Mouse (Mus musculus) skeletal muscle tissue, adult 2 months (tissue): Measurements from ENCODE around the gene Fam129c.

Source experiments
- DNase-seq: peaks from one replicate; pipeline ENCODE4 v3.0.0-alpha.2; 2012; ENCODE audit warnings: low read depth, low spot score

Gene Fam129c

DNA sequence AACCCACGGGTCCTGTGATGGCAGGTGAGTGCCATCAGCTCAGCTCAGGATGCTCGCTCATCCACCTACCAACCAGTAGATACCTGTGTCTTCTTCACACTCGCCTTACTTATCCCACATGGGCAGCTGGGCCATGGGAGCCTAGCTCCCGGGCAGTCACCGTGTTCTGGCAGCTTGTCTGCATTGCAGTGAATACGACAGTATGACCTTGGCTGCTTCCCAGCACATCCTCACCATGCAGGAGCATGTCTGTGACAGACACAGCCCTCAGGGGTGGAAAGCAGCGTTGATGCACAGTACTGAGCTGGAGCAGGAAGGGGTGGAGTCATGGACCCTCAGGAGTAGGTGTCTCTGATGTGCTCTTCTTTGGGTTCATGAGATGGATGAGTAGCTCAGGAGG lies 23.0 kb upstream of the Fam129c start:
- no peak for DNase-seq

DNA sequence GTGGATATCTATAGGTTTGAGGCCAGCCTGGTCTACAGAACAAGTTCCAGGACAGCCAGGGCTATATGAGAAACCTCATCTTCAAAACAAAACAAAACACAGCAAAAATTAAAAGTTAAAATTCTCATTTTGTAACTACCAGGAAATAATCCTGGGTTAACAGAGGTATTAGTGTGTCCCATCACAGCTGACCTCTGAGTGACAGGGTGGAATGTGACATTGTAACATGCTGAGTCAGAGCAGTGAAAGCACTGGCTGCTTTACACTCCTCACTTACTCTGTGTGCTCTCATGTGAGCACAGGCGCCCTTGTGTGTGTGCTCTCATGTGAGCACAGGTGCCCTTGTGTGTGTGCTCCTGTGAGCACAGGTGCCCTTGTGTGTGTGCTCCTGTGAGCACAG lies 22.4 kb upstream of the Fam129c start:
- no peak for DNase-seq

DNA sequence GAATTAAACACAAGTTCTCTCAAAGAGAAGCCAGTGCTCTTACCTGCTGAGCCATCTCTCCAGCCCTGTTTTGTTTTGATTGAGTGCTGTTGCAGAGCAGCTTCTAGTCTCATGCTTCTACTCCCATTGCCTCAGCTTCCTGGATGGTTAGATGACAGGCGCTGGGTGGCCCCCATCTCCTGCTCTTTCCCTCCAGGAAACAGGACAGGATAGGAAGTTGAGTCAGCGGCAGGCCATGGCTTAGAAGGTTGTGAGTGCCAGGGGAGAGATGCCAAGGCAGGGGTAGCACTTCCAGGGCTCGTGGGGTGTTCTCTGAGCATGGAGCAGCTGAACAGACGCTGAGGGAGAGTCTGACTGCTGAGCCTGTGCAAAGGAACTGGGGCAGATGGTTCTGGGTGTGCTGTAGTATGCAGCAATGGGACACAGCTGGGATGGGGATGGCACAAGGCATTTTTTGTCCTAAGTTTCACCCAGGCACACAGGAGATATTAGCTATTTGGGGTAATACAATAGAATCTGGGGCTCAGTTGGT lies 19.5 kb upstream of the Fam129c start:
- no peak for DNase-seq

DNA sequence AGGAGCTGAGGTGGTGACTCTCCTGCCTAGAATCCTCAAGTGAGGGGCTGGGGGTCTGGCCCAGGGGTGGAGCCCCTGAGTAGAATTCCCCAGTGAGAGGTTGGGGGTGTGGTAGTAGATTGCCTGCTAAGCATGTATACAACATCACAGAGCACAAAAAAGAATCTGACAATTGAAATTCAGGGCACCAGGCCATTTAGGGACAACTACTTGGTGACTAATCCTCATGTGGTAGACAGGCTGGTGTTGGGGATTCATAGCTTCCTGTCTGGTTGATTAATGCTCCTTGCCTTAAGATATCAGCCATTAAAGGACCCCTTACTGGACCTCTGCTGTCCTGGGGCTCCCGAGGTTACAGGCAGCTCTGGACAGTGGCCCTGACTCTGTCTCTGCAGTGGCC lies 18.4 kb upstream of the Fam129c start:
- no peak for DNase-seq

DNA sequence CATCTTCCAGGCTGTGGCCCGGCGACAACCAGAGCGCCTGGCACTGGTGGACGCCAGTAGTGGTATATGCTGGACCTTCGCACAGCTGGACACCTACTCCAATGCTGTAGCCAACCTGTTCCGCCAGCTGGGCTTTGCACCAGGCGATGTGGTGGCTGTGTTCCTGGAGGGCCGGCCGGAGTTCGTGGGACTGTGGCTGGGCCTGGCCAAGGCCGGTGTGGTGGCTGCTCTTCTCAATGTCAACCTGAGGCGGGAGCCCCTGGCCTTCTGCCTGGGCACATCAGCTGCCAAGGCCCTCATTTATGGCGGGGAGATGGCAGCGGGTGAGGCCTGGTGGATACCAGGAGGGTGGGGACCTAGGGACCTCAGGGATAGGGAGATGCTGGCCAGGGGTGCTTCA lies 18.0 kb upstream of the Fam129c start:
- peak; percentile 78 for DNase-seq

DNA sequence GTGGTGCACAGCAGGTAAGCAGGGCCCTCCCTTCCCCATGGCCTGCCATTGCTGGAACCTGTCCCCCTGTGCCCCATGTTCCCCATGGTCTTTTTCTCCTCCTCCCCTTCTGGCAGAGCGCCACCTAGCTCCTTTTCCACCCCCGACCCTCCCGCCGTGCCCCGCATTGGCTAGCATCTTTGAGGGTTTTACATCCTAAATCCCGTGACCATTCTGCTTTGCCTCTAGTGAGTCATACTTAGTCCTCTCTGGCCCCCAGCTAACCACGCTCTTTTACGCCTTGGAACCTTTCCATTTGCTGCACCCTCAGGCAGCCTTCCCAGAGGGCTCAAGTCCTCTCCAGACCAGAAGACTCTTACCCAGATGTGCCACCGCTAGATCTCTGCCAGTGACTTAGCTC lies 17.2 kb upstream of the Fam129c start:
- no peak for DNase-seq

DNA sequence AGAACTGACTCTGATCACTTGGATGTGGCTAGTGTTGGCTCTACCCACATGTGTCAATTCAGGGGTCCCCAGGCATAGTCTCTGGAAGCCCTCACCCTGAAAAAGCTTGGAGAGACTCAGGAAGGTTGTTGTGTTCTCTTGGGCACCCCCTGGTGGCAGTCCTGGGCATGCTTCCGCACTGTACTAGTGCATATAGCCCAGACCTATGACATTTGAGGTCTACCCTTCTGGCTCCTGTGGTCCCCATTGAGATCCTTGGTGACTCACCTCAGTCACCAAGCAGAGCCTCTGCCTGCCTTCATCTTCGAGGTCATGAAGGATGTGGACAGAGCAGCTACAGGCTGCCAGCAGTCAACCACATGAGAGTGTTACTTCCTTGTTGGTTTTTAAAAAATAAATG lies 10.6 kb upstream of the Fam129c start:
- DNase-seq = no peak

DNA sequence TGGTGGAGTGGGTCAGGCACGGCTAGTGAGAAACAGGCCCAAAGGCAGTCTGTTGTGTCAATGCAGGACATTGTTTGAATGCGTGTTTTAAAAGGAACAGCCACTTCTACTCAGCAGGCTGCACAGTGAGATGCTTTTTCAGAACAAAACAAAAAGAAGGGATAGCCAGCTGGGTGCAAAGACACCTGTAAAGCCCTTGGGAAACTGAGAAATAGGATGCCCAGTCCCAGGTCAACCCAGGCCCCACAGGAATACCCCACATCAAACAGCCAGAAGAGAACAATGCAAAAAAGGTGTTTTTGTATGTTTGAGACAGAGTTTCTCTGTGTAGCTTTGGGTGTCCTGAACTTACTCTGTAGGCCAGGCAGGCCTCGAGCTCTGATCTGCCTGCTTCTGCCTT lies 8.7 kb upstream of the Fam129c start:
- DNase-seq = no peak

DNA sequence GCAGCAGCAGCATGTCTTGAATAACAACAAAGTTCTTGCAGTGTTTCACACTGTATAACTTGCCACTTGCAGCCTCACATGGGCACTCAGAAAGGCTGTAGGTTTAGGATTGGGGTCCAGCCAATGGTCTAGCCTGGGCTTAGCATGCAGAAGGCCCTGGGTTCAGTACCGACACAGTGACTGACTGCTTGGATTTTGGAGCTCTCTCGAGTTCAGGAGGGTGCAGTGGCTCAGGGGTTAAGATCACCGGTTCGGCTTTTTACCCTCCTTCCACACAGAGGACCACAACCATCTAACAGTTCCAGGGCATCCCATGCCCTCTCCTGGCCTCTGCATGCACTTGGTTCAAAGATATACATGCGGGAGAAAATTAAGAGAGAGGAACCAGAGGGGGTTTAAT lies 6.4 kb upstream of the Fam129c start:
- no peak for DNase-seq

DNA sequence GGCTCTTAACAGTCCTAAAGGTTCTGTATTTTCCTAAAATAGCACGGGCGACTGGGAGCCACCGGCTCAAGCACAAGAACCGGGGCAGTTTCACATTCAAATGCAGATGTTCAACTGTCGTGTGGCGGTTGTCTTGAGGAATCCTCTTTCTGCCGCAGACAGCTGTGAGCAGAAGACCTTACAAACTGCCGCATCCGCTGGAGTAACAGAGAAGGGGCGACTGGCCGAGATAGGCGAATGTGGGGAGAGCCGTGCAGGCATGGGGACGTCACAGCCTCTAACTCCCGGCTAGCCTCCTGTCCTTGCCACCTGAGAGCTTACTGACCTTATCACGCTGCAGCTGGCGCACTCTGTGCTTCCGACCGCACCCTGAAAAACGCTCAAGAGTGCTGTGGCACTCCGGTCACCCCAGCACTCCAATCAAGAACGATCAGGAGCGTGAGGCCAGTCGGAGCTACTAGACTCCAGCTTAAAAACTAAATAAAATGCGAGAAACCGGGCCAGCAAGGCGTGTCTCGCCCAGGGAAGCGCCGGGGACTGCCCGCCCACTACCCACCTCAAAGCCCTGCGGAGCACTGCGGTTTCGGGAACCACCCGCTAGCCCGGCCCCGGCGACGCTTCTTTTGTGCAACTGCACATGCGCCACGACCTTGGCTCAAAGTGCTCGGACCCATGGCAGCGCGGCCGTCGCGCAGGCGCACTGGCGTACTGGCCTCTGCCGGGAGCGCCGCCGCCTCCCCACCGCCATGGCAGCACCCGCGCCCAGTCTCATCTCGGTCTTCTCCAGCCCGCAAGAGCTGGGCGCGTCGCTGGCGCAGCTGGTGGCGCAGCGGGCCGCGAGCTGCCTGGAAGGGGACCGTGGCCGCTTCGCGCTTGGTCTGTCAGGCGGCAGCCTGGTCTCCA lies 5.7 kb upstream of the Fam129c start, which contains the start of gene Pgls:
Pgls (plus strand) TSS at position 706 of the 903 bp plus-strand sequence.
- peak; percentile 96 for DNase-seq

DNA sequence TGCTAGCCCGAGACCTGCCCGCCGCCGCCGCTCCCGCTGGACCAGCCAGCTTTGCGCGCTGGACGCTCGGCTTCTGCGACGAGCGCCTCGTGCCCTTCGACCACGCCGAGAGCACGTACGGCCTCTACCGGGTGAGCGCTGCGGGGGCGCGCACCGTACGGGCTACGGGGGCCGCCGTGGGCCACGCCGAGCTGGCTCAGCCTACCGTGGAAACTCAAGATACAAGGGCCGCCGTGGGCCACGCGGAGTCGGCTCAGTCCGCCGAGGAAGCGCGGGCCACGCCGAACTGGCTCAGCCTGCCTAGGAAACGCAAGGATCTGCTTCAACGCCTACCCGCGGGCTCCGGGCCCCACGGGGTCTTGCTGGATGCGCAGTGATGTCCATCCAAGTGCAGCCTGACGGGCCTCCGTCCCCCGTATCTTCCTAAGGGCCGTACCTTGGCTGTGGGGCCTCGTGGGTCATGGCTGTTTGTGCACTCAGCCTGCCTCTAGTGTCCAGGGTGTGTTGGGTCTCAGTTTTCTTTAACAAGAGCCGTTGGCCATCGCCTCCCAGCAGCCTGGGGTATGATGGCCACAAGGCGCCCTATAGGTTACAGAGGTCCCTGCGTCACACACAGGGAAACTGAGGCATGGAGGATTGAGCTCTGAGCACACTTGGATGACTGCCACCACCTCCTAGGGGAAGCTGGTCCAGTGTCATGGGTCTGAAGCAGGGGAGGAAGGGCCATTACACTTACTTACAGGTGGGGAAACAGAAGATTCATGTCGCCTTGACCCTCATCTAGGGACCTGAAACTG lies 4.9 kb upstream of the Fam129c start:
- peak; percentile 81 for DNase-seq

DNA sequence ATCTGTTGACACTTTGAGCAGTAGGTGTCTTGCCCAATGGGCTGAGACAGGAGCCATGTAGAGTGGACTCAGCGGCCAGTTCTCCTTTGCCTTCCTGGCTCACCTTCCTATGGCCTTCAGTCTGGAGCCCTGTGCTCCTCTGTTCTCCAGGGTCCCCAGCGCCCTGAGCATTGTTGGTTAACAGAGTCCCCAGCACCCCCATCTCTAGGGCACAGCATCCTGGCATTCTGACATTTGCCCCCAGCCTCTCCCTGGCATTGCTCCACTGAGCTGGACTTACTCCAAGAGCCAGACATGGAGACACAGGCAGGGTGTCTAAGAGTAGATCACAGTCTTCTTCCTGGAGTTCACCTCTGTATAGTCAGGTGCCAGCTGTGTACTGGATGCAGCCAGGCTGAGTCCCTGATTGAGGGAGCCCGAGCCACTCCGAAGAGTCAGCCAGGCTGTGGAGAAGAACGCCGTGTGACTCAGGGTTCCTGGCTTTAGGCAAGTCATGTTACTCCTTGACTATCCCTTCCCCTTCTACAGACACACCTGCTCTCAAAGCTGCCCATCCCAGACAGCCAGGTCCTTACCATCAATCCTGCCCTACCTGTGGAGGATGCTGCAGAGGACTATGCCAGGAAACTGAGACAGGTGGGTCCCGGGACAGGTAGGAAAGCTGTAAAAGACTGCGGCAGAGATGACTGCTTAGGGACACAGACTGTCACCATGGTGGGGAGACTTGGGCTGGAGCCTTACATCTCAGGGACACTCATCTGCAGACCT lies 3.7 kb upstream of the Fam129c start:
- no peak for DNase-seq

DNA sequence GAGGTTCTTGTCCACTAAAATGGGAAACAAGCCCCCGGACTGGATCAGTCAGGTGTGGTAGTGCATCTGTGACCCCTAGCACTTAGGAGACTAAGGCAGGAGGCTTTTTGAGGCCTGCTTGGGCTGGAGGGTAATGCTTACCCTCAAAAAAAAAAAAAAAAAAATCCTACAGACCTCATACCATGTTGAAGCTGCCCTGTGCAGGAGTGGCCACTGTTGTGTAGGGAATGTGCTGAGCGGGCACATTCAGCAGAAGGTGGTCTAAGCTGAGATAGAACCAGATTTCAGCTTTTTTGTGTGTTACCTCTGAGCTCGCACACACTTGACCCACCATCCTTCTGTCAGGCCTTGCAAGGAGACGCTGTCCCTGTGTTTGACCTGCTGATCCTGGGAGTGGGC lies 3.1 kb upstream of the Fam129c start:
- DNase-seq = no peak

DNA sequence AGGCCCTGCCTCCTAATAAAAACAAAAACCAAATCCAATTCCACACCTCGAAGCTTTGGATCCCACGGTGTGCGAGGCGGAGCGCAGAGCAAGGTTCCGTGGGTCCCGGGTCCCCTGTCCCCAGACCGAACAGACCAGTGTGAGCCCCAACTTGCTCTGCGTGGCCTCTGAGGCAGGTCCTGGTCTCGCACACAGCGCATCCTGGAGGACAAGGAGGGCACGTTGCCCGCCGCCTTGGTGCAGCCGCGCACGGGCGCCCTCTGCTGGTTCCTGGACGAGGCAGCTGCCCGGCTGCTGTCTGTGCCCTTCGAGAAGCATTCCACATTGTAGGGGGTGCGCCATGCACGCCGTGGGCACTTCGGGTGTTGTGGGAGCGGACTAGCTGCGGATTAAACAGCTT lies 1.6 kb upstream of the Fam129c start:
- peak; percentile 76 for DNase-seq

DNA sequence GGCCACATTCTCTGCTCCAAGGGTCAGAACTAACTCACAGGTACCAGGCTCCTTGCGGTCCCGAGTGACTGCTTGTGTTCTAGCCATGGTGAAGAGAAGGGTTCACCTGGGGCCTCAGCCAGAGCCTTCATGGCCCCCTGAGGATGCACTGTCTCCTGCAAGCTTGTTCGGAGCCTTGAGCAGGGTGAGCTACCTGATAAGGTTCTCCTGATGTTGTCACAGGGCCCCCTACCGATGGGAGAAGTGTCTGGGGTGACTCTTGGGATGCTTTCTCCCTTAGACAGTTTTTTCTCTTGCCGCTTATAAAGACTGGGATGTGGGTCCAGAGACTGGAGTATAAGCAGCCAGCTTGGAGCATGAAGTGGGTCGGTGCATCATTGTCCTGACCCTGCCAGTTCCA lies 1.1 kb upstream of the Fam129c start:
- DNase-seq = no peak

DNA sequence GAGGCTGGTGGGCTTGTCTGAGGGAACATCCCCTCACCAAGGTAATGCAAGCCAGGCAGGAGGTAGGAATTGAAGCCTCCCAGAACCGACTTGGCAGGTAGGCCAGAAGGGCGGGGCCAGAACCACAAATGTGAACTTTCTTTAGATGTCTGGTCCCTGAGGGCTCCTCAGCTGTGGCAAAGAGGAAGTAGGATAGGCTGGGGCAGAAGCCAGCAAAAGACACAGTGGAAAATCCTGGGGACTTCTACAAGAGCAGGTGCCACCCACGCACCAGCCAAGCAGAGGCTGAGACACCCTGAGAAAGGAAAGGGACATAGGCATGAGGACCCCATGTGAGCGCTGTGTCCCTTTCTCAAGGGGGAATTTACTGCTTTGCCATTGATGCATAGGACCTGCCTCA lies 650 bp upstream of the Fam129c start:
- DNase-seq = no peak

DNA sequence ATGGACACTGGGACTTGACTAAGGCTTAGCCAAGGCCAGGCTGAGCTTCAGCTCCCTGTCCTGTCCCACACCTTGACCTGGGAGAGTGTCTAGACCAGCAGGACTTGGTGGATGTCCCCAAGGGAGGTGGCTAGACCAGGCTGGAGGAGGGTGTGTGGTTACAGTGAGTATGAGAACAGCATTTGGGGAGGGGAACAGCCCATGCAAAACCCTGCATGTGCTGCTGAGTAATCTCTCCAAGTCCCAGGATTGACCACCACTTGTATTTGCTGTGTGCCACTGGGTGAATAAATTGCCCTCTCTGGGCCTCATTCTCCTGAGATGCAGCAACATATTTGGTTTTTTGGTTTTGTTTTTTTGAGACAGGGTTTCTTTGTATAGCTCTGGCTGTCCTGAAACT lies 927 bp downstream of the Fam129c start:
- DNase-seq = no peak

DNA sequence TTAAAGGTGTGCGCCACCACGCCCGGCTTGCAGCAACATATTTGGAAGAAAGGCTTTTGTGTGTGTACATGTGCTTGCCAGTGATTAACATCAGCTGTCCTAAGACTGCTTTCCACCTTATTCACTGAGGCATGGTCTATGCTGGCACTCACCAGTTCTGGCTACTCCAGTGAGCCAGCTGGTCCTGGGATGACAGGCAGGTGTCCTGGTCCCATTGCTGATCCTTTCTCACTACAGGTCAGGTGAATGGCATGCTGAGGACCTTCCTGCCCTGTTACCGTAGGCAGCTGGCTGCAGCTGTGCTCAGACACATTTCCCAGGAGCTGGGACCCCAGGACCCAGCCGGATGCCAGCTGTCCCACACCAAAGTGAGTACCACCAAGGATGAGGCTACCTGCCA lies 1.4 kb downstream of the Fam129c start:
- no peak for DNase-seq

DNA sequence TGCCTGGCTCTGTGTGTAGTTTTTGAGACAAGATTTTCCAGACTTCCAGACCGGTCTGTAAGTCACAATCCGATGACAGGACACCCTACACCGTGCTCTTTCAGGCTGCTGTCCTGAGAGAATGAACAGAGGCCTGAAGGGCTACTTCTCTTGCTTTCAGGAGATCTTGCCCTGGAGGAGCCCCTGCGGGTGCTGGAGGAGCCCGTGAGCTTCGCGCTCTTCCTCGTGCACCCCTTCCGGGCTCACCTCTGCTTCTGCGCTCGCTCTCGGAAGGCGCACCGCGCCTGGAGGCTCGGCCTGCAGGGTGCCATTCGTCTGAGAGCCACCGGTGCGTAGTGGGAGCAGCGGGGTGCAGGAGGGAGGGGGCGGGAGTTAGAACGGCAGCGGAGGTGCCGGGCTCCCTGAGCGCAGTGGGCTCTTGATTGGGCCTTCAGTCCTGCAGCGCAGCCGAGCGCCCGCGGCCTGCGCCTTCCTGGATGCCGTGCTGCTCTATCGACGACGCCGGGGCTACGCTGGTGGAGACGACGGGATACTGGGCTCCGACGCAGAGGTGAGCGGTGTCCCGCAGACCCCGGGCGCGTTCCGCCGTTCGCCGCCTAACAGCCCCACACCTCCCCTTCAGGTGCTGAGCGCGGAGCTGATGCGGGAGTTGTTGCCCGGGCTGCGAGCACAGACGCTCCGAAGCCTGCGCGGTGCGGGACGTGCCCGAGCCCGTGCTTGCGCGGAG lies 4.7 kb downstream of the Fam129c start:
- DNase-seq = no peak

DNA sequence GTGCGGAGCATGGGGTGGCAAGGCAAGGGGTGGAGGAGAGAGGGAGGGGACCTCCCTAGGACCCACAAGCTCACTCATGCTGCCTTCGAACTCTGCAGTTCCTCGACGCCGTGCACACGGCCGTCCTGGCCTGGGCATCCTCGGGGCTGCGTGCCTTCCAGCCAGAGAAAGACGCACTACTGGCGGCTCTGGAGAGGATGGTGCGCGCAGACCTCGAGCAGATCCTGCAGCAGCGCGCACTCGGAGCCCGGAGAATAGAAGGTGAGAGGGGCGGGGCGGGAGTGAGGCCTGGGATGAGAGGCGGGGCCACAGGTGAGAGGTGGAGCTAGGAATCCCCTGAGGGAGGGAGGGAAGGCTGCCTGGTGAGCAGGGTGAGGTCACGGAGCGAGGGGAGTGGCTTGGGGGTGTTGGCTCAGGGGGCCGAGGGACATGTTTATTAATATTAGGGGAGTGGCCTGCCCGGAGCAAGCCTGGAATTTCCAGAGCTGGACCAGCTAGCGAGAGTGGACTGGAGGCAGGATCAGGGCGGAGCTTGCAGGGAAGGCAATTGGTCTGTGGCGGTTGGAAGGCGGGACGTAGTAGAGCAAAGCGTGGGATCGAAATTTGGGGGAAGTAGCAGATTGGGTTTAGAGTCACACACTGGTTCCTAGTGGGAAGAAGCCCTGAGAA lies 5.4 kb downstream of the Fam129c start:
- peak; percentile 45 for DNase-seq

DNA sequence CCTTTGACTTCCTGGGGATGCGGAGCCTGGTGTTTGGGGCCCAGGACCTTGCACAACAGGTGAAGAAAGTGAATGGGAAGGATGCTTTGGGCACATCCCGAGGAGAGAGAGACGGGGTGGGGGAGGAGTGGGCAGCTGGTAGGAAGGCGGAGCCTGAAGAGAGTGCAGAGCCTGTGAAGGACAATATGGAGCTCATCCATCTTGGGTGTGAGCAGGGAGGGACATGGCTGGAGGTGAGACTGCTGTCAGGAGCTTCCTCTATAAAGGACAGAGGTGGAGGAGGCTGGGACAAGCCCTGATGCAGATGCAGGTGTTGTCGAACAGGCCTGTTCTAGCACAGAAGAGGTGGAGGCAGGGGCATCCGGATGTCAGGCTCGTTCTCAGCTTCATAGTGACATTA lies 6.6 kb downstream of the Fam129c start:
- DNase-seq = no peak
